Mouse (Mus musculus) cerebellum, adult 11 months (tissue): Measurements from ENCODE around the gene Ptms.
"Not testable (repeated sequence)": the region's sequence is repeated elsewhere in the genome, so short reads cannot be mapped to it uniquely, and the experiment has no call there.

Source experiments
- DNase-seq: peaks from one replicate; pipeline ENCODE4 v3.0.0; 2022

Gene Ptms

DNA sequence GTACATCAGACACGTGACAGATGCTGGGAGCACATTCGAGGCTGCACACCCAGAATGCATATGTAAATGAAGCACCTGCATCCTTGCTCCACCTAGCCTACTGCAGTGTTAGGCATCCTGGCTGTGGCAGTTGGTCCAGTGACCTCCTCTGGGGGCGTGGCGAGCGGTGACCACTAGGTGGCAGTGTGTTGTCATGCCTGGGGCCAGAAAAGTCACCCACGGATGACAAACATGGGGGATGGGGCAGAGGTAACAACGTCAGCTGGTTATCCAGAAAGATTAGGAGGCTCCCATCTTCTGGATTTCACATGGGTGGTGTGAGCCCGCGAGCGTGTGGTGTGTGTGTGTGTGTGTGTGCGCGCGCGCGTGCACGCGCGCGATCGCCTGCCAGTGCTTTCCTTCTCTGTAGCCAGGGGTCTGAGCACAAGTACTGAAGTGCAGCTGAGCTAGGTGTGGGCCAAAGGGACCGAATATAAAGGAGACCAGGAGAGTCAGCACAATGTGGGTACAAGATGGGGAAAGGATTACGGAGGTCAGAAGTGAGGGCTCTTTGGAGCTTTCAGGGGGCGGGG, 16.2 kb downstream of the Ptms start:
- DNase-seq: peak; percentile 98

DNA sequence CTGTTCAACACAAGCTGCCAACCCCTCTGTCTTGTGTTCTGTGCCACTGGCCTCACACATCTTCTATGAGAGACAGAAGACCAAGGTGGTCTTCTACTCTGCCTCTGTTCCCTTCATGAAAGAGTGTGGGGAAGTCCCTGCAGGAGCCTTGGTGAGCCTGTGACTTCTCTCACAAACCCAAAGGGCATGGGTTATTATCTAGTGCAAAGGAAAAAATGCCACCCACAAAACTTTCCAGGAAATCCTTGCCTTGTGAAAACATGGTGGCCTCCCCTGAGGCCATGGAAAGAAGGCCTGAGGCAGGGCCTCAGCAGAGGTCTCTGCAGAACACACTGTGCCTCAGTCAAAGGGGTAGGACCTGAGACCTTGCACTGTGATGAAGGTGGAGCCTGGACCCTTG, 18.1 kb downstream of the Ptms start:
- no peak for DNase-seq

- no peak for DNase-seq
These were observed 19.0 kb downstream of the Ptms start for GRCm38 (mm10) chr6:124900801-124901480.

DNA sequence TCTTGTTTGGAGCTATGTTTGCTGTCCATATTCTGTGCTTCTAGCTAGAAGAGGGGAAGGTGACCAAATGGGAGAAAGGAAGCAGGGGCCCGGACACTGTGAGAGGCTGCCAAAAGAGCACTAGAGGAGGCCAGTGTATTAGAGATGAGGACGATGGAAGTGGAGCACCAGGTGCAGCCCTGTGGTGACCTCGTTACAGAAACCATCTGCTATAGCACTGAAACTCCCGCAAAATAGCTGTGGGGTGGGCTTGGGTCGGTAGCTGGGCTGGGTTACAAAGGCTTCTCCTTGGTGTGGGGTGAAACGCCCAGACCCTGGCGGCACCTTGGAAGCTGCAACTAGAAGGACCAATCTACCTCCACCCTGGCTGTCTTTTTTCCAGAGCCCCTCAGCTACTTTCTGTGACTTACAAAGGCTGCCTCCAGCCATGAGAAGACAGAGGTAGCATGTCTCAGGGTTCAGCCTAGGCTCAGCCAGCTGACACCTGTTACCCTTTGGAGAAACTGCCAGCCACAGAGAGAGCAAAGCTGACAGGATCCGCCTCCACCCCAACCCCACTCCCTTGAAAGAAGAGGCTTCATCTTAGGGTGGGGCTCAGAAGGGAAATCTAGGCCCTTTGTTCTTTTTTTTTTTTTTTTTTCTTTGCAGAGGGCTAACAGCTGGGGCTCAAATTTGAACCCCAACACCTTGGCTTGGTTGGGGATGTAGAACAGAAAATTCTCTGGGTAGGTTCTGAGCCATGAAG, 19.7 kb downstream of the Ptms start:
- DNase-seq: no peak

- DNase-seq: no peak
These were observed 21.5 kb downstream of the Ptms start for GRCm38 (mm10) chr6:124898359-124898758.

GRCm38 (mm10) chr6:124894113-124894512, 25.8 kb downstream of the Ptms start:
- not testable (repeated sequence) for DNase-seq

DNA sequence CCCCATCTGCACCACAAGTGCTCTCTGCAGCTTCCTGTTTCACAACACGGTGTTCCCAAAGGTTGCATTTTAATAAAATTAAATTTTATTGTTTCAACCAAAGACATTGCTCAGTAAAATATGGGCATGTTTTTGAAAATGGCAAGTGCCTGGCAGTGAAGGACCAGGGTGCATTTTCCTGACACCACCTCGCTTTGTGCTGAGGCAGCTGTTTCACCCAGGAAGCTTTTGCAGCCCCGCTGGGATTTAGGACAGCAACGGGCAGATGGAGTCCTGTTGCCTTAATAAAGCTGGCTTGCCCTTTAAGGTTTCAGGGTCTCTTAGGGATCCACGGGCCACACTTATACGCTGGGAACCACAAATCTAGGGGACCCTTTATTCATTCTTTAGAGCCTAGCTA, 28.9 kb downstream of the Ptms start:
- DNase-seq: no peak

DNA sequence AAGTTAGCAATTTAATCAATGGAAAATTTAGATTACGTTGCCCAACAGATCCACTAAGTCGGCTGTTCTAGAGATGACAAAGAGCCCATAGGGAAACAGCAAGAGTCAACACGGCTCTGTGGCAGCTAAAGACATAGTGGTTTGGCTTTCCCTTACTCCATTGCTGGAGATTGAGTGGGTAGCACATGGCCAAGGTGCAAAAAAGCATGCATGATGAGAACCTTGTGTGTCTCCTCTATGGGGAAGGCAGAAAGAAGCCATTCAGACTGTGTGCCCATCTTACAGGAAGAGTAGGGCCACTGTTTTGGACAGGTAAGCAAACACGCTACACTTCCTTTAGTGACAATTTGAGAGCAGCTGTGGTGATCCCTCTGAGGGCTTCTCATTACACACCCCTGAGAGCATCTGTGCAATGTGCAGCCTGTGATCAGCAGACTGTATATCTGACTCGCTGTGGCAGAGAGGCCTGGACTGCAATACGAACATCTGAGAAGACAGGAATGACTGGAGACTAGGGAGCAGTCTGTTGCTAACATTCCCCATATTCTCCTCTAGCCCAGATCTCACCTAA, 31.3 kb downstream of the Ptms start:
- DNase-seq: no peak

GRCm38 (mm10) chr6:124887986-124888385, 31.9 kb downstream of the Ptms start, which contains the start of gene Cd4:
Gene Cd4 (minus strand): TSS chr6:124888221.
- no peak for DNase-seq

GRCm38 (mm10) chr6:124885956-124886381, 33.9 kb downstream of the Ptms start:
- DNase-seq: no peak

DNA sequence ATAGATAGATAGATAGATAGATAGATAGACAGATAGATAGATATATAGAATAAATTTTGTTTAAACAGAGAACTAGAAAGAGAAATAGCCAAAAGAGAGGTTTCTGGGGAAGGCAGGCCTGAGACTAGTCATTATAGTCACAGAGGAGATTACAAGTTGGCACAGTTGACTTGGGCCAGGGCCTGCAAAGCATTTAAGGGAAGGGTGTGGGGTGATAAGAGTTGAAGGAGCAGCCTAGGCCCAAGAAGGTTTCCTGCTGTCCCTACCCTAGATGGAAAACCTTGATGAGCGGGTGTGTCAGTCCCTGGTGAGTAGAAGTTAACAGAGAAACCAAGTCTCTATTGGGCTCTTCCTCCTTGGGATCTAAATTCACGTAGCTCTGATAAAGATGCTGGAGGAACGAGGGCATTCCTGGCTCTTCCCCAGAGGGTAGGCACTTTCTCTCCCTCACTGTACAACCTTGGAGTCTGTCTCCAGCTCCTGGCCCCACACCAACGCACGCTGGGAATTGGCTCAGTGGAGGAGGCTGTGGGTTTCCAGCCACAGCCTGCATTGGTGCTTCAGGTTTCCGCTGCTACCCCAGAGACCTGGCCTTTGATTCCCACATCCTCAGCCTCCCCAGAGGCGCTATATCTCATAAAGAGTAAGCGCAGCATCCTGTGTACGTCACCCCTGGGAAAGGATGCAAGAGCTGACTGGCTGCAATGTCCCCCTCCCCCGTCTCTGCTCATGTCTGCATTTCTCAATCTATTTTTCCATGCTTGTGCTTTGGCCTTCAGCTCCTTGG, 35.0 kb downstream of the Ptms start:
- peak; percentile 79 for DNase-seq

- DNase-seq: no peak
These were observed 36.6 kb downstream of the Ptms start for GRCm38 (mm10) chr6:124883351-124883750.

DNA sequence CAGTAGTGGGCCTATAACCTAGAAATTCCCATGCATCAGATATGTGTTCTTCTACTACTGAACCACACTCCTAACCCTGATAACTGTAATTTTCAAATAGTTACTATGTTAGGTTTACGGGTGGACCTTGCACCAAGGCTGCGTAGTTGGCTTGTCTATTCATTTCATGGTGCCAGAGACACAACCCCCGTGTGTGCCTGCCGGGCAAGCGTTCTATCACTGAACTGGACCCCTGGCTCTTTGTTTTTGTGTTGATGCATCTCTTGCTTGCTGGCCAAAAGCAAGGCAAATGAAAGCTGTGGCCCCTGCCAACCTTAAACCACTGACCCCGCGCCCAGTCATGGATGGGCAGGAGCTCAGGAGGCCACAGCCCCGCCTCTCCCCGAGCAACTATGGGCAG, 38.1 kb downstream of the Ptms start:
- DNase-seq: no peak

- no peak for DNase-seq
These were observed 40.5 kb downstream of the Ptms start for GRCm38 (mm10) chr6:124879390-124879789.

- no peak for DNase-seq
These were observed 45.6 kb downstream of the Ptms start for GRCm38 (mm10) chr6:124874348-124874747.

- no peak for DNase-seq
These were observed 53.3 kb downstream of the Ptms start for GRCm38 (mm10) chr6:124866560-124866959.

DNA sequence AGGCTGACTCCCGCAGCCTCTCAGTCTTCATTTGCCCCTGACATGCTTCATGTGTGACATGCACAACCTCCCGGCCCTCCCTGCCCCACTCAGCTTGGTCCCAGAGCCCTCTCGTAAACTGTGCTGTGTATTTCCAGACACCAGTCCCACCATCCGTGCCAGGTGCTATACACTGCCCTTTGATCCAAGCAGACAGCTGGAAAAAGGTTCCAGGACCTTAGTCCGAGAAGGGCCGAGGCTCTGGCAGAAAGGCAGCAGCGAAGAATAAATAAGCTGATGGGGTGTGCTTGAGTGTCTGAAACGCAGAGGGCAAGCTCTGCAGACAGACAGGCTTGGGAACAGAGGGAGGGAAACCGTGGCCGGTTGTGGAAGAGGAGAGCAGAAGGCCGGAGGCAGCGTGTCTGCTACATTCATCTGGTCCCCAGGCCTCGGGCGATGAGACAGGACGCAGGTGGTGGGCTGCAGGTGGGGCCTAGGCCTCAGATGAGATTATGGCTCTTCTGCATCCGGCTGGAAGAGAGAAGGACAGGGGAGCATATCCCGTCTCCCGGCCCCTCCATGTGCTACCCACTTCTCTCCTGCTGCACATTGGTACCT, 54.0 kb downstream of the Ptms start:
- no peak for DNase-seq
